Mouse (Mus musculus) neural tube, embryonic 11.5 days (tissue): ENCODE data around the gene Slc22a4. TPM values are rescaled to one million over a fixed set of nuclear protein-coding genes. Genes with fewer than 3 reads are reported as not detected.
"Not testable (repeated sequence)": the region's sequence is repeated elsewhere in the genome, so short reads cannot be mapped to it uniquely, and the experiment has no call there.

Experiments
- ATAC-seq: fragments of 200-750 bp; cut with Nextera tagmentation; 2 replicates; pipeline ENCODE4 v1.8.0; 2017; ENCODE audit warnings: moderate number of reproducible peaks, mild to moderate bottlenecking, moderate TSS enrichment, moderate library complexity; ENCODE audit not compliant: insufficient read depth, low FRiP score, low TSS enrichment
- DNase-seq: peaks from one replicate; pipeline ENCODE4 v3.0.0-alpha.2; 2015; ENCODE audit warnings: low spot score
- H3K27ac ChIP-seq: fragments of 300-500 bp; sonication (generic); 2 replicates; pipeline ENCODE4 v1.5.1; 2014; ENCODE audit warnings: low read depth, mild to moderate bottlenecking, low read length
- H3K27me3 ChIP-seq: fragments of 300-500 bp; sonication (generic); 2 replicates; pipeline ENCODE4 v1.6.1; 2014; ENCODE audit warnings: mild to moderate bottlenecking, low read length, mixed read lengths; ENCODE audit not compliant: control insufficient read depth, insufficient read depth
- H3K36me3 ChIP-seq: fragments of 300-500 bp; sonication (generic); 2 replicates; pipeline ENCODE4 v1.6.1; 2014; ENCODE audit warnings: mild to moderate bottlenecking, low read length, moderate library complexity, mixed read lengths; ENCODE audit not compliant: control insufficient read depth, insufficient read depth
- H3K4me1 ChIP-seq: fragments of 300-500 bp; sonication (generic); 2 replicates; pipeline ENCODE4 v1.6.1; 2014; ENCODE audit warnings: low read length, mixed read lengths; ENCODE audit not compliant: control insufficient read depth, insufficient read depth
- H3K4me2 ChIP-seq: fragments of 300-500 bp; sonication (generic); 2 replicates; pipeline ENCODE4 v1.6.1; 2014; ENCODE audit warnings: low read depth, mild to moderate bottlenecking, moderate library complexity
- H3K4me3 ChIP-seq: fragments of 300-500 bp; sonication (generic); 2 replicates; pipeline ENCODE4 v1.5.1; 2014; ENCODE audit warnings: low read depth, low read length
- H3K9ac ChIP-seq: fragments of 300-500 bp; sonication (generic); 2 replicates; pipeline ENCODE4 v1.6.1; 2014; ENCODE audit warnings: mild to moderate bottlenecking, low read length
- H3K9me3 ChIP-seq: fragments of 300-500 bp; sonication (generic); 2 replicates; pipeline ENCODE4 v1.6.1; 2016; ENCODE audit warnings: low read length; ENCODE audit not compliant: control insufficient read depth
- WGBS: fragments of 180-500 bp; shearing (Covaris S2); extraction: QIAGEN DNeasy Blood & Tissue Kit; methylation state at CpG from one replicate; pipeline ENCODE4 v1.1.7; 2014; 5-methylcytosine and 5-hydroxymethylcytosine counted together
- polyA plus RNA-seq: library from polyadenylated mRNA; unstranded; fragments of >200 nt; fragmentation: Nextera tagmentation; extraction: Ambion mirVana; gene quantifications from 2 replicates; pipeline ENCODE4 v1.2.1, GENCODE M21; 2014

The Slc22a4 gene
- polyA plus RNA-seq, 1 experiment from 2014 or later, result 0.72 TPM

DNA sequence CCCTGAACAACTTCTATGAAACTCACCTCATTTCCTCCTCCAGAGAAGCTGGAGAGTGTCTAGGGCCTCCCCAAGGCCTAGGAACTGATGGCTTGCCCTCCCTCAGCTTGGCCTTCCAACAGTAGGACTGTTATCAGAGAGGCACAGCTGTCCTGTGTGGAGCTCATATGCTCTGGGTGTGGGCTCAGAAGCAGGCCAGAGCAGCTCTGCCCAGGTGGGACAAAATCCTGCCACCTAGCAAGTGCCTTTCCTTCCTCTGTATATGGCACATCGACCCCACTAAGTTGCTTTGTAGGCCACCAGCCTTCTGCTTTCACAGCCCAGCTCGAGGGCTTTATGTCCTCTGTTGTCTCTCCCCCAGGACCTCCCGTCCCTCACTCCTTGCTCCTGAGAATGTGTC, 23.2 kb downstream of the Slc22a4 start:
- Histone ChIP-seq H3K9ac (no peak overlapping the region), H3K4me3 (no peak overlapping the region), H3K9me3 (no peaks in the 10 kb centered on the region), H3K4me1 (no peaks in the 10 kb centered on the region), H3K36me3 (no peaks in the 10 kb centered on the region), H3K27me3 (no peaks in the 10 kb centered on the region), H3K4me2 (no peak overlapping the region), H3K27ac (no peak overlapping the region)
- ATAC-seq (no peak), DNase-seq (no peak)
- 69% methylated on average over 3 of the region's 3 CpGs for WGBS

DNA sequence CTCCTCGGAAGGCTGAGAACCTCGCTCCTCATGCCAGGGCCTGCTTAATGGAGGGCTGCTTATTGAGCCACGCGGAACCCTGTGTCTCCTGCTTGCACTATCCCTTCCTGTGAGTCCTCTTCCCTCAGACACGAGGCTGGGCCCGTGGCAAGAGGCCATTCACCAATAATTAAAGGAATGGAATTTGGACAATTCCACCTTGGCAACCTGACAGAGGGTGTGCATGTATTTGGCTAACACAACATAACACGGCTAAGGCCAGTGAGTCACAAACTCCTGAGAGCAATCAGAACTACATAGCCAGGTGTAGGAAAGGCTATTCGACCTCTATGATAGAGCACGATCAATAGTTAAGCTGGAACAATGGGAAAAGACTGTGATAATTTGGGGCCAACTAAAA, 23.7 kb downstream of the Slc22a4 start:
- no peak overlapping the region for H3K27ac ChIP-seq
- DNase-seq (no peak), ATAC-seq (no peak)
- H3K9ac ChIP-seq, result no peak overlapping the region
- H3K4me3 ChIP-seq, result no peak overlapping the region
- H3K4me2 ChIP-seq, result no peak overlapping the region
- 82% methylated on average over 9 of the region's 9 CpGs for WGBS
- H3K36me3 ChIP-seq, result no peaks in the 10 kb centered on the region
- H3K4me1 ChIP-seq, result no peaks in the 10 kb centered on the region
- H3K9me3 ChIP-seq, result no peaks in the 10 kb centered on the region
- no peaks in the 10 kb centered on the region for H3K27me3 ChIP-seq

DNA sequence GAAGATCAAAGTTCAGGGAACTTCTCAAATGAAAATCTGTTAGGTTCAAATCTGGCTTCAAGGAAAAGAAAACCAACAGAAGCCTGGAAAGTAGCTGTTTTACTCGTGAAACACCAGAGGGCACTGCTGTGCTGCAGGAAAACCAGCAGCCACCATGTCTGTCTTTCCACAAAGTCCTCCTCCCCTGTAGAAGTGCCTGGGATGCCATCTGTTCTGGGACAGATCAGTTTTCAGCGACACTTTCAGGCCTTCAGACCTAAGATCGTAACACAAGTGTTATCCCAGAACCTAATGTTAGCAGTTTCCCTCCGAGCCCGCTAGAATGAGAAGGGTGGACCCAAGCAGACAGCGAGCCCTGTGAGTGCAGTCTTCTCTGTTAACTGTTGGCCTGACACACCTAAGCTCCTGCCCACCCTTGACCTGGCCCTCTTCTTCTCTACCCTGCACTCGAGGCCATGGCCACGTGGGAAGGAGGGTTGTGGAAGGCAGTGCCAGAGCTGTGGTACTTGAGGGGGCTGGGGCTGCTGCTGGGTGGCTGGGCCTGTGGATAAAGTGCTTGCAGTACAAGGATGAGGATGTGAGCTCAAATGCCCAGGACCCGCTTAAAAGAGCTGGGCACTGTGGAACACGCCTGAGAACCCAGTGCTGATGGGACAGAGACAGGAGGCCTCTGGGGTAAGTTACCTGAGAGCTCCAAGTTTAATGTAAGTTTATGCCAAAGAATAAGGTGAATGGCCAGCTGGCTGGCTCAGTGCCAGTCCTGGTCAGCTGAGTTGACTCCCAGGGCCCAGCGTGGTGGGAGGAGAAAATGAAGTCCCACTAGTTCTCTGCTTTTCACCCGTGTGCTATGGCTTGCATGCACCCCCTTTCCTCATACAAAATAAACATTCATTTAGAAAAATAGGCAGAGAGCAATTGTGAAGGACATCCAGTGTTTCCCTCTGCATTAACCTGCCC, 24.9 kb downstream of the Slc22a4 start:
- not testable (repeated sequence) for ATAC-seq, H3K27ac ChIP-seq, H3K36me3 ChIP-seq, H3K4me1 ChIP-seq, H3K27me3 ChIP-seq, H3K9me3 ChIP-seq, H3K9ac ChIP-seq, H3K4me3 ChIP-seq, H3K4me2 ChIP-seq
- DNase-seq, result peak; percentile 63
- 48% methylated on average over 12 of the region's 12 CpGs for WGBS

DNA sequence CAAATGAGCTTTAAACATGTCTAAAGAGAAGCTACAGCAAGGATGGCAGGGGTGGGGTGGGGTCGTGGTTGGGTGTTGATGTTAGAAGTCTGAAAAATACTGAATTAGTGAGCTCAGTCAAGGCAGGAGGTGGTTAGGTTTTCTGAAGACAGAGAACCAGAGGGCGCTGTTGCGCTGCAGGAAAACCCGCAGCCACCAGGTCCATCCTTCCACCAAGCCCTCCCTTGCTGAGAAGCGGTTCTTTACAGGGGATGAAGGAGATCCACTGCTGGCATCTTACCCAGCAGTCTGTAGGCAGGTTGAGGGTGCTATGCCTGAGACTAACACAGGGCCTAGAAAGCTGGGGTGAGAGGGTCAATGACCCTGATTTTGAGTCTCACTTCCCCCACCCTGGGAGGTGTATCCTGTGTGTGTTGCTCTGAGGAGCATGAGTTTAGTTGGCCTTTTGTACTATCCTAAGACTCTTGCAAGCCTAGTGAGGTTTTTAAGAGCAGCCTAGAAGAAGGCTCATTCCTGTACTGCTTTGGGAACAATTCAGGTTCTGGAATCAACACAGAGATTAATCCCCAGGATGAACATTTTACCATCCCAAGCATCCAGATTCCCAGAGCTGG, 25.6 kb downstream of the Slc22a4 start:
- no peaks in the 10 kb centered on the region for H3K27me3 ChIP-seq
- no peak overlapping the region for H3K27ac ChIP-seq
- 10% methylated on average over 5 of the region's 5 CpGs for WGBS
- H3K4me1 ChIP-seq, result no peaks in the 10 kb centered on the region
- DNase-seq (peak; percentile 70), ATAC-seq (no peak)
- no peak overlapping the region for H3K4me3 ChIP-seq
- H3K4me2 ChIP-seq, result no peak overlapping the region
- no peaks in the 10 kb centered on the region for H3K9me3 ChIP-seq
- H3K9ac ChIP-seq, result no peak overlapping the region
- H3K36me3 ChIP-seq, result no peaks in the 10 kb centered on the region

DNA sequence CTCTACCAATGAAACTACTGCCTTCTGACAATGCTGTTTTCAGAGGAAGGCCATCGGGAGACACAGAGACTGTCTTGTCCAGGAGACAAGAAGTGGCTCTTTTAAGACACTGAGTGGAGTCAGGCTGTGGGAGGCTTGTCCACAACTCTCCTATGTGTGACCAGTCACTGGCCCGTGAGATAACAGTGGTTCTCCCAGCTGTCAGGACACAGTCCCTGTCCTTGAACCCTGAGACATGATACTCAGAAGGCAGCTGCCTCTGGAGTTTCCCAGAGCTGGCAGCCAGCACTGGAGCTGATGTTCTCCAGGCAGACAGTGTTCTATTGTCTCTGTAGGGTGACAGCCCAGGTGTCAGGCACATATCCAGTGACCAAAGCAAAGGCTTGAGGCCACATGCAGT, 30.2 kb downstream of the Slc22a4 start:
- no peak overlapping the region for H3K4me3 ChIP-seq
- H3K4me2 ChIP-seq, result no peak overlapping the region
- H3K27ac ChIP-seq, result no peak overlapping the region
- no peak for DNase-seq
- no peaks in the 10 kb centered on the region for H3K27me3 ChIP-seq
- H3K9ac ChIP-seq, result no peak overlapping the region
- no peaks in the 10 kb centered on the region for H3K4me1 ChIP-seq
- no peaks in the 10 kb centered on the region for H3K36me3 ChIP-seq
- H3K9me3 ChIP-seq, result no peaks in the 10 kb centered on the region
- ATAC-seq, result no peak
- WGBS, result 78% methylated on average over 2 of the region's 2 CpGs

DNA sequence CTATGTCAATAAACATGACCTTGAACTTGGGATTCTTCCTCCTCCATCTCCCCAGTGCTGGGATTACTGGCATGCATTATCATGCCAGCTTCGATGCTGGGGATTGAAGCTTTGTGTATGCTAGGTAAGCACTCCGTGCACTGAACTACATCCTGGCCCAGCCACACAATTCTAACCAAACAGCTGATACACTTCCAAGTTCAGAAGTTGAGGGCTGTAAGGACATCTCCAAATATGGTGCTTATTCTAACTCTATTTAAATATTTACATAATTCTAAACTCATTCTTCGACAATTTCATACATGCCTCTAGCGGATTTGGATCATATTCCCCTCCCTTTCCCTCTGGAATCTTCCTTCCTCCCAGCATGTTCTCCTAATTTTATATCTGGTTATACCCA, 35.6 kb downstream of the Slc22a4 start:
- no peaks in the 10 kb centered on the region for H3K9me3 ChIP-seq
- DNase-seq, result no peak
- no peak overlapping the region for H3K27ac ChIP-seq
- no peak overlapping the region for H3K4me2 ChIP-seq
- no peak for ATAC-seq
- H3K36me3 ChIP-seq, result no peaks in the 10 kb centered on the region
- H3K4me1 ChIP-seq, result no peaks in the 10 kb centered on the region
- H3K4me3 ChIP-seq, result no peak overlapping the region
- no peaks in the 10 kb centered on the region for H3K27me3 ChIP-seq
- 91% methylated on average over 4 of the region's 4 CpGs for WGBS
- no peak overlapping the region for H3K9ac ChIP-seq

DNA sequence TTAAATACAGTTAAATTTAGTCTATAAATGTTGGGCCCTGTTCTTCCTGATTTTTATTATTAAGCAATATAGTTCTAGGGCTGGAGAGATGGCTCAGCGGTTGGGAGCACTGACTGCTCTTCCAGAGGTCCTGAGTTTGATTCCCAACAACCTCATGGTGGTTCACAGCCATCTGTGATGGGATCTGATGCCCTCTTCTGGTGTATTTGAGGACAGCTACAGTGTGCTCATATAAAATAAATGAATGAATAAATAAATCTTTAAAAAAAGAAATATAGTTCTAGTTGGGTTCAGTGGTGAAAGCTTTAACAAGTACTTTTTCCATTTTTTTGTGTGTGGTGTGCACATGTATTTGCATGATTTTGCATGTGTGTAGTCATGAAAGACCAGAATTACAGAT, 38.7 kb downstream of the Slc22a4 start:
- H3K9ac ChIP-seq, result no peak overlapping the region
- no peak overlapping the region for H3K27ac ChIP-seq
- H3K4me3 ChIP-seq, result no peak overlapping the region
- ATAC-seq, result no peak
- no peaks in the 10 kb centered on the region for H3K36me3 ChIP-seq
- no peak overlapping the region for H3K4me2 ChIP-seq
- DNase-seq, result no peak
- no peaks in the 10 kb centered on the region for H3K27me3 ChIP-seq
- 60% methylated on average over 1 of the region's 1 CpGs for WGBS
- H3K4me1 ChIP-seq, result no peaks in the 10 kb centered on the region
- H3K9me3 ChIP-seq, result no peaks in the 10 kb centered on the region

DNA sequence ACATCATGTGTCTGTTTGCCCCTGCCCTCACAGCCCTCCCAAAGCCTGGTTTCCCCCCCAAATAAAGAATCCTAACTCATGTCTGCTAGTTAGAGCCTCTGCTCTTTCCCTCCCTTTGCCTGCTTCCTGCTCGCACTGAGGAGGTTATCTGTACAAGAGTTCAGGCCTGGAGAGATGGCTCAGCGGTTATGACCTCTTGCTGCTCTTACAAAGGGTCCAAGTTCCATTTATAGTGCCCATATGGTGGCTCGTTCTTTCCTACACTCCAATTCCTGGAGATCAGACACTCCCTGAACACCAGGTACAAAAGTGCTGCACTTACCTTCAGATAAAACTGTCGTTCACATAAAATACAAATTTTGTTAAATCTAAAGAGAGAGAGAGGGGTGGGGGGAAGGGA, 39.8 kb downstream of the Slc22a4 start:
- Histone ChIP-seq H3K4me2 (no peak overlapping the region), H3K36me3 (no peaks in the 10 kb centered on the region), H3K27me3 (no peaks in the 10 kb centered on the region), H3K9ac (no peak overlapping the region), H3K4me1 (no peaks in the 10 kb centered on the region), H3K4me3 (no peak overlapping the region), H3K9me3 (no peaks in the 10 kb centered on the region), H3K27ac (no peak overlapping the region)
- ATAC-seq (no peak), DNase-seq (no peak)
- WGBS, result 74% methylated on average over 4 of the region's 4 CpGs

DNA sequence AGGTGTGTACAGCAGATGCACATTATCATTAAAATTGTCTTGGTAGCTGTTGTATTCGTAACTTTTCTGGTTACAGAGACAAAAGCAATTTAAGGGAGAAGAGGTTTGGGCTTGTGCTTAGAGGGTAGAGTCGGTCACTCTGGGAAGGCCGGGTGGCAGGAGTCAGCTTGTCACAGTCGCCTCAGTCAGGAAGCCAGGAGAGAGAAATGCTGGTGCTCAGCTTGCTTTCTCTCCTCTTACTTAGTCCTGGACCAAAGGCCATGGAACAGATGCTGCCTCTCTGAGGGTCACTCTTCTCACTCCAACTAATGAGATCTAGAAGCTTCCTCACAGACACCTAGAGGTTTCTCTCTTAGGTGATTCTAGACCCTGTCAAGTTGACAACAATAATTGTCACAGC, 46.5 kb downstream of the Slc22a4 start:
- no peak overlapping the region for H3K27ac ChIP-seq
- DNase-seq (no peak), ATAC-seq (no peak)
- no peak overlapping the region for H3K9ac ChIP-seq
- H3K9me3 ChIP-seq, result no peaks in the 10 kb centered on the region
- no peak overlapping the region for H3K4me2 ChIP-seq
- no peaks in the 10 kb centered on the region for H3K4me1 ChIP-seq
- no peak overlapping the region for H3K4me3 ChIP-seq
- 90% methylated on average over 4 of the region's 4 CpGs for WGBS
- no peaks in the 10 kb centered on the region for H3K27me3 ChIP-seq
- H3K36me3 ChIP-seq, result no peaks in the 10 kb centered on the region
